Mouse (Mus musculus): Measurements from ENCODE around the gene Wdr37.

GRCm38 (mm10) chr13:8886185-8886560 is 14.5 kb upstream of the Wdr37 start:
- no peak for TF ChIP-seq CTCF (IDR thresholded peaks at IDR 0.05; ENCODE audit: low read depth)
- no peak for TF ChIP-seq EP300 (IDR thresholded peaks at IDR 0.05; ENCODE audit: low read depth)

All from liver, embryonic 14.5 days (tissue).